Mouse (Mus musculus) spleen, postnatal 10 days (tissue): ENCODE measurements around the gene Tshz2.
A peak's percentile ranks its signal among the peaks of the same experiment; 100 is the strongest.
"Not testable (repeated sequence)": the region's sequence is repeated elsewhere in the genome, so short reads cannot be mapped to it uniquely, and the experiment has no call there.

Experiments
- DNase-seq, 2 experiments: peaks; one replicate each; pipeline ENCODE4 v3.0.0; 2021 to 2022; ENCODE audit warnings: low spot score in 2 of 2

The Tshz2 gene

DNA sequence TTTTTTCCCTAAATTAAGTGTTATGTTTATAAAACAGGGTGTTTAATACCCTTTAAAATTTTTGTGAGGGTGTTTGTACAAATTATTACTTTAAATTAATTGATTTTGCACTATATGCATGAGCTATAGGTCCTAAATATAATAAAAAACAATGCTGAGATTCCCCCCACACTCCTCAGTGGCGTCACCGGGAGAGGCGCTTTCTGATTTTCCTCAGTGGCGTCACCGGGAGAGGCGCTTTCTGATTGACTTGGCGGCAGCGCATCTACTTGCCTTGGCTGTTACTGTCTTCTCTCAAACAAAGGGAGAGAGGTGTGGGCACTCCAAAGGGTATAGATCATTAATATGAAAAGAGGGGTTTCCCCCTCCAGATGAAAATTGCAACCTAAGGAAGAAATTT lies 179.2 kb downstream of the Tshz2 start:
- DNase-seq: no peak

DNA sequence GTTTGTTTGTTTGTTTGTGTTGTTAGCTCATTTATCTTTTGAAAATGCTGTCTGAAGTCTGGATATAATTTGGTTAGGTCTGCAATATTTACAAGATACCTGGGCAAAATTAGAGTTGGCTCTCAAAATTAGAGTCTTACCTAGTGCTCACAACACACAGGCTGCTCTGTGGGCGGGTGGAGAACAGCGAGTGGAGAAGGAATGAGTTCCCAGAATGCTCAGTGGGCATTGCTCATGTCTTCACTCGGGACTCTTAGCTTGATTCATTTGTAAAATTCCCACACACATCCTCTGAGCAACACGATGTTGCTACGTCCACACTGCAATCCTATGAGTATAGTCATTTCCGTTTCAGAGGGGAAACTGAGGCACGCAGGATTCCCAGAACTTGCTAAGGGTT lies 180.1 kb downstream of the Tshz2 start:
- DNase-seq: no peak

DNA sequence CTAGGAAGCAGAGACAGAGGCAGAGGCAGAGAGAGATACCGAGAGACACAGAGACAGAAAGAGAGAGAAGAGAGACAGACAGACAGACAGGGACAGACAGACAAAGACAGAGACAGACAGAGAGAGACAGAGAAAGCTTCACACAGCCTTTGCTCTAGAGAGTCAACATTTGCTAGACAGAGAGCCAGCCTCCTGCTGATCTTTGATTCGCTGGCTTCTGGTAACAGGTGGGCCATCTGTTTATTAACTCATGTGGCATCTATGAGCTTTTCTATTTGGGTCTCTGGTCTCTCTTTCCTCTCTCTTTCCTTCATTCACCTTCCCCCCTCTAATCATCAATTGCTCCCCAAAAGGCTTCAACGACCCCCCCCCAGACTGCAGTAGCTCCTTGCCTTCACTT lies 181.5 kb downstream of the Tshz2 start:
- DNase-seq: no peak

DNA sequence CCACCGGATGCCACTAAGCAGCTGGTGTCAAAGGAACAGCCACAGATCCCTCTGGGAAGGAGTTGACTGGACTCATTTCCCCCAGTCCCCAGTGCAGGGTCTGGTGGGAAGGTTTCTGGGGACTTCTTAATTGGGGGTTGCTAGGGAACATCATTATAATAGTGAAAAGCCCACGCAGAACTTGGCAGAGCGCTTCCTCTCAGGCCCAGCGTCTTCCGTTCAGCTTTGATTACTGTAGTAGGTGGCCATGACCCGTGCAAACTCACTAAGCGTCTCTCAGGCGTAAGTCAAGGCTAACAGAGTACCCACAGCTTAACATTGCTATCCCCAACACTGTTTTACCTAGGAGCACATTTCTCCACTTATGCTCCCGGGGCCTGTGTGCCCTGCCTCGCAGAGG lies 181.9 kb downstream of the Tshz2 start:
- no peak for DNase-seq

DNA sequence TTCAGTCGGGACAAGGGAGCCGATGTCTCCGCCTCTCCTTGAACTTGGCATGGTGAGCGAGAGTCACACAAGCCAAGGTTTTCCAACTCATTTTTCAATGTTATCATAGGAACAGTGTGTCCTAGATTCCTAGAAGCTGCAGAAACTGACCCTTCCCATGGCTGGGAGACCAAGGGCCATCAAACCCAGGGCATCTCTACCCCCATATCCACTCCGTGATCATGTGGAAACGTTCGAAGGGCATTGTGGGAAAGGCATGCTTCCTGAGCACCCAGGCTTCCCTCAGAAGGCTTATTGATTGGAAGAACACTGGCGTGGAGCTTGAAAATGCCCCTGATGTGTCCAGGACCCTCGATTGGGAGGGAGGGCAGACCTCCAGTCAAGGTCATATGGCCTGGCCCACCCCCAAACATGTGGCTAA lies 188.2 kb downstream of the Tshz2 start:
- DNase-seq: no peak

DNA sequence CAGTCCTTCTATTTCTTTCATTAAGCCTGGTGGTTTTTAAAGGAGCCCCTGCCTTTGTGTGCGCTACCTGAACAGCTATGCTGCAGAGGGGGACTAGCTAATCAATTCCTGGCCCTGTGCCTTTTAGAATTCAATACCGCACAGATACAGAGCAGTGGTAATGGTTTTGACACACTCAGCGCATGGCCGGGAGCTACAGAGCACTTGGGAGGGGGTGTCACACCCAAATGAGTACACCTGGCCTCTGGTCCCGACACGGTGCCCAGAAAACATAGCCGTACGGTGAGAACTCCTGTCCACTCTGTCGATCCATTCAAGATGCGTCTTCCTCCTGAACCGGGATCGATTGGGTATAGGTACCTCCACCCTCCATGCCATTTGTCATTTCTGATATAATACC lies 193.1 kb downstream of the Tshz2 start:
- DNase-seq: no peak

DNA sequence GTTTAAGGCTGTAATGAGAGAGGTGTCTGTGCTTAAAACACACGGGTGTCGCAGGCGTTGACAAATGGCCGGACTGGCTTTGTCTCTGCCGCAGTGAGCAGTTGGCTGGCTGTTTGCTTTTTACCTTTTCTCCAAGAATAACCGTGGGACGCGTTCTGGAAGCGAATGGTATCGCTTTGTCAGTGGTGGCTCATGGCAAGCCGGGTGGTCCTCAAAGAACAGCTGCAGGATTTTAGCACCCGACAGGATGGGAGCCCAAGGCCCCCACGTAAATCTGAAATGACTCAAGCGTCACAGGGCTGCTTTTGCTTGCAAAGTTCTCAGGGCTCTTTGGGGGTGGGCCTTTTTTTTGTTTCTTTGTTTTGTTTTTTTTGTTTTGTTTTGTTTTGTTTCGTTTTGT lies 193.5 kb downstream of the Tshz2 start:
- no peak for DNase-seq

DNA sequence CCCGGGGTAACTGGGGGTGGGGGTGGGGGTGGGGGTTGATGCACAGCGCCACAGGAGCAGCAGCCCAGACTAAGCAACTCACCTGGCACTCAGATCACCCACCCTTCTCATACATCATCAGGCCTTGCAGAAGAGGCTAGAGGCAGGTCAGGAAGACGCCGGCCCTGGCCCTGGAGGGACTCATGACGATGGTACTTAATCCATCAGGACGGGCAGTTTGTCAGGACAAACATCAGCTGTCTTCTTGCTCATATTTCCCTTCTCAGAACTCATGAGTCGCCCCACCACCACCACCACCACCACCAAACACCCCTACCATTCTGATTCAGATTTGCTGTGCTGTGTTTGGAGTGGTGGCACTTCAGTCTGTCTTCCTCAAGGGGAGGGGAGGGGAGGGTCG lies 194.0 kb downstream of the Tshz2 start:
- no peak for DNase-seq

DNA sequence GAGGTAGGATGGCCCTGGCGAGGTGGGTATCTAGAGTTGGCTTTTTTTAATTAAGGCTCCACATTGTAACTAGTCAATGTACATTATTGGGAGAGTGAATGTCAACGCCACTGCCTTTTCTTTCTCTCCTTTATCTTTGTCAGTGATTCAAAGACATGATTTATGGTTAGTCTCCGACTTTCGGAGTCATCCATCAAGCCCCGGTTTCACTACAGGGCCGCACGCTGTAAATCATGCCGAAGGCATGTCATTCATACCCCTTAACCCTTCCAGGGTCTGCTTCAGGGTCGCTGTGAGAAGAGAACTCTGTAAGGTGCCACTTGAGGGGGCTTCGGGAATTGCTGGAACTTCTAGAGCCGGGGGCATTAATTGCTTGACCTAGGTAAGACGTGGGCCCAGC lies 199.4 kb downstream of the Tshz2 start:
- no peak for DNase-seq

GRCm38 (mm10) chr2:169833638-169834037 lies 200.8 kb downstream of the Tshz2 start:
- DNase-seq: no peak

DNA sequence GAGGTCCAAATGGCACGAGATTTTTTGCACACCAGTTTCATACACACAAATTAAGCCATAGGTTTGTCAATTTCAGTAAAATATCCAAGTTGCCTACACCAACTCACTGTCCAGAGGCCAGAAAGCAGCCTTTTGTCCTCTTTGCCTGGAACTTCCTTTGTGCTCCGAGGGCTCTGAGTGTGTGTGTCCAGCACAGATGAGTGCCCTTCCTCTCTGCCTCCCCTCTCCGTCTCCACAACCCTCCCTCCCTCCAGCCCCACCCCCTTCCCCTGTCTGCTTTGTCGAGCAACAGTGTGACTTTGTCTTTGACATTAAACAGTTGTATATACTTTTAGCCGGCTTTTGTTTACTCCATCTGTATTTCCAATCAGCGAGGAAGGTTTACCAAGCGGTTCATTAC lies 201.8 kb downstream of the Tshz2 start:
- no peak for DNase-seq

- no peak for DNase-seq
Observed at GRCm38 (mm10) chr2:169837031-169837605, 204.3 kb downstream of the Tshz2 start.

GRCm38 (mm10) chr2:169838521-169838920 lies 205.7 kb downstream of the Tshz2 start:
- DNase-seq: no peak

GRCm38 (mm10) chr2:169841442-169841841 lies 208.6 kb downstream of the Tshz2 start:
- no peak for DNase-seq

GRCm38 (mm10) chr2:169842494-169842893 lies 209.7 kb downstream of the Tshz2 start:
- DNase-seq: no peak

- DNase-seq: no peak
Observed at GRCm38 (mm10) chr2:169843553-169843952, 210.7 kb downstream of the Tshz2 start.

GRCm38 (mm10) chr2:169849077-169849476 lies 216.3 kb downstream of the Tshz2 start:
- peak; percentile 5 to 38 for DNase-seq

- no peak for DNase-seq
Observed at GRCm38 (mm10) chr2:169849541-169849940, 216.7 kb downstream of the Tshz2 start.

DNA sequence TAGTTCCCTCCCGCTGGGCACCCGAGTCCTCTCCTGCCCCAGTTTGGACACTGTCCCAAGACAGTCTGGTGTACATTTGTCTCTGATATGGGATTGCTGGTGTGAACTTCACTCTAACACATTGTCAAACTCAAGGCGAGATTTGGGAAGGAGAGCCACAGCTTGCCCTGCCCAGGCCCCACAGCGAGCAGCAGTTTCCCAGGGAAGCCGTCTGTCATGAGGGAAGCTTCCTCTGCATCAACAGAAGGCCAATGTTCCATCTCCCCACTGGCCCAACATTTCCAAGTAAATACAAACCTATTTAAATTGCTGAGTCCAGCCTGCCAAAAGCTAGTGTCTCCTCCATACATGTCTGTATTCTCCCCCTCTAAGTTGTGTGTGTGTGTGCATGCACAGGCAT lies 218.8 kb downstream of the Tshz2 start:
- no peak for DNase-seq

DNA sequence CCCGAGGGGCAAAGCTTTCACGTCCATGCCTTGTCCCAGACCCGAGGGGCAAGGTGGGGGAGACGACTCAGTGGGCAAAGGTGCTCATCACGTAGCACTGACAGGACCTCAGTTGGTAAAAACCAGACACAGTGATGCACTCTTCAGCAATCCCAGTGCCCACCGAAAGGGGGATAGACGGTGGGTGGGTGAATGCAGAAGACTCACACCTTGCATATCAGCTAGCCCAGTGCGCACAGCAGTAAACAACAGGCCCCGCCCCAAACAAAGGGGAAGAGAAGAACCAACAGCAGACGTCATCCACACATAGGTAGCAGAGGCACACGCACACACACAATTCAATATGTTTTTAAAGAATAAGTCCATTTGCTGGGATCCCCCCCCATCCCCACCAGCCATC lies 221.7 kb downstream of the Tshz2 start:
- no peak for DNase-seq

DNA sequence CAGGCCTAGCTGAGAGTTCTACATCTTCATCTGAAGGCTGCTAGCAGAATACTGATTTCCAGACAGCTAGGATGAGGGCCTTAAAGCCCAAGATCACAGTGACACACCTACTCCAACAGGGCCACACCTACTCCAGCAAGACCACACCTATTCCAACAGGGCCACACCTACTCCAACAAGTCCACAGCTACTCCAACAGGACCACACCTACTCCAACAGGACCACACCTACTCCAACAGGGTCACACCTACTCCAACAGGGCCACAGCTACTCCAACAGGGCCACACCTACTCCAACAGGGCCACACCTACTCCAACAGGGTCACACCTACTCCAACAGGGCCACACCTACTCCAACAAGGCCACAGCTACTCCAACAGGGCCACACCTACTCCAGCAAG lies 224.2 kb downstream of the Tshz2 start:
- DNase-seq: not testable (repeated sequence)

GRCm38 (mm10) chr2:169859078-169859855 lies 226.5 kb downstream of the Tshz2 start:
- no peak for DNase-seq

DNA sequence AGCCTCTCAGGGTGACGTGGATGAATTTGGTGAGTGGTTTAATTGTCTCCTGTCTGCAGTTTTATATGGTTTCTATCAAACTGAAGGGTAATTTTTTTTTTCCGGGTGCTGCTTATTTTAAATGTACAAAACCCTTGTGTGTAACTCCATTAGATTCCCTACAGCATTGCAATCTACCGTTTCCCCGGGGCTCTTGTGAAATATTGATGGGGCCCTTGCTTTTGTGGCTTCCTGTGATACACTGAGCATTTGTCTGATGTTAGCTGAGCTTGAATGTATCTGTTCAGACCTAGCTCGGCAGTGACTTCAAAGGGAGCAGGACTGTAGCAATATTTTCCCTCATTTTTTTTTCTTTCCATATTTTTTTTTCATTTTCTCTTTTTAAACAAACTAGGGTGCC lies 228.1 kb downstream of the Tshz2 start:
- no peak for DNase-seq

DNA sequence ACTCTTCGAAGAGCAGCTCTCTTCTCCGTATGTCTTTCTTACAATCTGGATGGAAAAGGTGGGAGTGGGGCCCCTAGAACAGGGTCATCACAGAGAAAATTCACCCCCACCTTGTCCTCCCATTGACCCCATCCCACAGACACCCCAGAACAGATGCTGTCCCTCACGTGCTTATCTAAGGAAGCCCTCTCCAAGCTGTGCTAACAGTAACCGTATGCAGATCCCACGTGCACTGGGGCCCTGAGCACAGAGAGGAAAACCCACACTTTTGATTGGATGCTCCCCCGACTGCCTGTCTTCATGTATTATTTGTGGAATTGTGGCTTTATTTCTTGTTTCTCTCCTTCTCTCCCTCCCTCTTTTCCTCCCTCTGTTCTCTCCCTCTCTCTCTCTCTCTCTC lies 229.9 kb downstream of the Tshz2 start:
- no peak for DNase-seq
